Mouse (Mus musculus): ENCODE data around the gene Tmem30b. TPM values are rescaled to one million over a fixed set of nuclear protein-coding genes. Genes with fewer than 3 reads are reported as not detected.
"Not testable (repeated sequence)": the region's sequence is repeated elsewhere in the genome, so short reads cannot be mapped to it uniquely, and the experiment has no call there.

The Tmem30b gene
- polyA plus RNA-seq, 1 experiment from 2014 or later: 30.7 TPM

DNA sequence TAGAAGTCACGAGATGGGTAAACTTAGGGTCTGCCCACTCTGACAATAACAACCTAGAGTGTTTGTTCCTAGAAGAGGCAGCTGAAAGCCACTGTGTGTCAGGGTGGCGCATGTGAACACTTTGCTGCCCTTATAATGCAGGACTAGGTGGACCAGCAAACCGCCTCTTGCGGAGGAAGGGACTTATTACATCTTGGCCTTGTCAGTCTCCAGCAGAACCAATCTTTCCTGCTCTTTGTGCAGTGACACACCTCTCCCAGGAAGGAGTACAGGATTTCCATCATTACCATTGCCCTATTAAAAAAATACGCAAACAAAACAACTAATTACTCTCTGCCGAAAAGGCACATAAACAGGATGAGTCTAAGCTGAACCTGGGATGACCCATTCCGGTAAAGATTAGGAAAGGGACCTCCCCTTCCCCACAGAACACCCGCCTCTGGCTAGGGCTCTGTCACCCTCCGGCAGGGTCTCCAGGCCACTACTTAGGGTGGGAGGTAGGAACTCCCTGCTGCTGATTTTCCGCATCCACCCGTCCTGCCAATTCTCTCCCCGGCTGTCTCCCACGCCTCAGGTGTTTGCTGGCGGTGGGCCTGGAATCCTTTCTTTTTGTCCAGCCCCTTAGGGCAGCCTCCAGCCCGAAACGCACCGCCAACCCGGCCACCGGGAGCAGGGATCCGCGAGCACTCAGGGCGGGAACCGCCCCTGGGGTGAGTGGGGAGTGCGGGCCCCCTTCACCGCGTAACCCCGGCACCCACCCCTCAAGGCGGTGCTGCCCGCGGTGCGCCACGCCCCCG, 37.8 kb upstream of the Tmem30b start:
- H3K9ac ChIP-seq: peak overlapping the region; percentile 76; the same call in 1 of the 2 replicates
- 7% methylated on average over 33 of the region's 33 CpGs for WGBS
- ATAC-seq (ENCODE audit: insufficient read depth, low FRiP score, low read depth): peak; percentile 50
- H3K4me3 ChIP-seq (replicated peaks): peak overlapping the region; percentile 78
- peaks cover 8% of the 10 kb centered on the region; the same call in 1 of the 2 replicates for H3K27me3 ChIP-seq (replicated peaks)
- H3K4me2 ChIP-seq: peak overlapping the region; percentile 91
- H3K27ac ChIP-seq: peak overlapping the region; percentile 81
- peaks cover 6% of the 10 kb centered on the region; the same call in 1 of the 2 replicates for H3K4me1 ChIP-seq
- H3K36me3 ChIP-seq: no peaks in the 10 kb centered on the region
- H3K9me3 ChIP-seq: no peaks in the 10 kb centered on the region

DNA sequence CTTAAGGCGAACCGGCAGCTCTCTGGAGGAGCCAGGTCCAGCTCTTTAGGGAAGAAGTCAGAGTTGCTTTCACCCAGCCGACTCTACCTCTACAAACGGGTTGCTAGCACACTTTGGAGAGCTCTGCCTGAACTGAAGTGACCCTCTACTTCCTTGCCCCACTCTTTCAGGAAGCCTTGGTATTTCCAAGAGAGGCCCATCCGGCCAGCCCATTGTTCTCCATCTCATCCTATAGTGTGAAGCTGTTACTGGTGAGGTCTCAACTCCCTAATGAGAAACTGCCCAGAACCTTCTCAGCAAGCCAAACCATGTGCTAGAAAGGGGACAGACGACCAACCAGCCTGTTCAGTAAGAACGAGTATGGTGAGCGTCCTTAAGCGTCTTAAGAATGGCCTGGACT, 37.1 kb upstream of the Tmem30b start:
- H3K36me3 ChIP-seq: no peaks in the 10 kb centered on the region
- peaks cover 6% of the 10 kb centered on the region; the same call in 1 of the 2 replicates for H3K4me1 ChIP-seq
- 70% methylated on average over 9 of the region's 9 CpGs for WGBS
- no peak overlapping the region for H3K4me2 ChIP-seq
- no peak overlapping the region; the same call in 1 of the 2 replicates for H3K27ac ChIP-seq
- ATAC-seq (ENCODE audit: insufficient read depth, low FRiP score, low read depth): no peak
- no peak overlapping the region for H3K4me3 ChIP-seq (replicated peaks)
- H3K9ac ChIP-seq: no peak overlapping the region
- H3K27me3 ChIP-seq (replicated peaks): peaks cover 8% of the 10 kb centered on the region; the same call in 1 of the 2 replicates
- H3K9me3 ChIP-seq: no peaks in the 10 kb centered on the region

DNA sequence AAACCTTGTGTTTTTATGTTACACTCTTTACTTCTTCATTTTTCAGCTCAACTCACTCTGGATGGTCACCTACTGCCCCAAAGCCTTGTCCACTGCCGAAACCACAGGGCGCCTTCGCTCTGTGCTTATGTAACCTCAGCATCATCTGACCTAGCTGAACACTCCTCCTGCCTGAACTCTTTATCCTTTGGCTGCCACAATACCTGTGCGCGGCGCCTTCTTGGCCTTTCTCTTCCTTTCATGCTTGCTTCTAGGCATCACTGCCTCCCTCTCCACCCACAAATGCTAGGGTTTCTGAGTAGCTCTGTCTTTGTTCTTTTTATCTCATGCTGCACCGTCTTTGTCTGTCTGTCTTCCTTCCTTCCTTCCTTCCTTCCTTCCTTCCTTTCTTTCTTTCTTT, 34.6 kb upstream of the Tmem30b start:
- WGBS: 79% methylated on average over 7 of the region's 7 CpGs
- Histone ChIP-seq H3K27me3 (replicated peaks) (peaks cover 8% of the 10 kb centered on the region; the same call in 1 of the 2 replicates), H3K36me3 (no peaks in the 10 kb centered on the region), H3K9me3 (no peaks in the 10 kb centered on the region), H3K4me1 (peaks cover 5% of the 10 kb centered on the region; the same call in 1 of the 2 replicates), H3K4me3 (replicated peaks) (no peak overlapping the region), H3K9ac (no peak overlapping the region), H3K27ac (no peak overlapping the region), H3K4me2 (no peak overlapping the region)
- no peak for ATAC-seq (ENCODE audit: insufficient read depth, low FRiP score, low read depth)

- Histone ChIP-seq H3K36me3 (no peaks in the 10 kb centered on the region), H3K27ac (no peak overlapping the region), H3K9ac (no peak overlapping the region), H3K27me3 (replicated peaks) (peaks cover 8% of the 10 kb centered on the region; the same call in 1 of the 2 replicates), H3K4me2 (no peak overlapping the region), H3K4me1 (no peaks in the 10 kb centered on the region), H3K4me3 (replicated peaks) (no peak overlapping the region), H3K9me3 (no peaks in the 10 kb centered on the region)
- WGBS: 67% methylated on average over 6 of the region's 6 CpGs
- ATAC-seq (ENCODE audit: insufficient read depth, low FRiP score, low read depth): no peak
Measured at GRCm38 (mm10) chr12:73578141-73578540, 31.9 kb upstream of the Tmem30b start.

DNA sequence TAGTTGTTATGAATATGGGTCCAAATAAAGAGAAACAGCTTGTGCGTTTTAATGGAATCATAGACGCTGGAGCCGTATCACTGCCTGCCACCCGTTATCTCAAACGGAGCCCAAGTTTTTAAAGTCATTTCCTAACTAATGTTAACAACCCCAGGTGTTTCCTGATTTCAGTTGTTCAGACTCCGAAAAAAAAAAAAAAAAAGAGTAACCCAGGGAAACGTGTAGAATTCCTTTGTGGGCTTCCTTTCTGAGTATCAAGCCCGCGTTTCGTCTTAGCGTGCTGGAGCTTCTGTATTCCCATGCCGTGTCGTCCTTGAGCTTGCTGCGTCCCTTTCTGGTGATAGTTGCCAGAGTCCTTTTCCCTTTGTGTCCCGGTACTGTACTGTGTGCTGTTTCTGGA, 28.4 kb upstream of the Tmem30b start:
- H3K27ac ChIP-seq: no peak overlapping the region
- ATAC-seq (ENCODE audit: insufficient read depth, low FRiP score, low read depth): no peak
- H3K4me3 ChIP-seq (replicated peaks): no peak overlapping the region
- no peaks in the 10 kb centered on the region for H3K27me3 ChIP-seq (replicated peaks)
- no peak overlapping the region for H3K4me2 ChIP-seq
- H3K9ac ChIP-seq: no peak overlapping the region
- H3K4me1 ChIP-seq: no peaks in the 10 kb centered on the region
- no peaks in the 10 kb centered on the region for H3K9me3 ChIP-seq
- H3K36me3 ChIP-seq: no peaks in the 10 kb centered on the region
- 65% methylated on average over 15 of the region's 15 CpGs for WGBS

GRCm38 (mm10) chr12:73565620-73565969, 19.4 kb upstream of the Tmem30b start:
- ATAC-seq (ENCODE audit: insufficient read depth, low FRiP score, low read depth): no peak
- no peak overlapping the region for H3K27ac ChIP-seq
- H3K27me3 ChIP-seq (replicated peaks): no peaks in the 10 kb centered on the region
- no peaks in the 10 kb centered on the region for H3K9me3 ChIP-seq
- H3K4me2 ChIP-seq: peak overlapping the region; percentile 60
- H3K36me3 ChIP-seq: no peaks in the 10 kb centered on the region
- no peak overlapping the region; the same call in 1 of the 2 replicates for H3K4me3 ChIP-seq (replicated peaks)
- H3K4me1 ChIP-seq: no peaks in the 10 kb centered on the region
- 59% methylated on average over 11 of the region's 11 CpGs for WGBS
- no peak overlapping the region for H3K9ac ChIP-seq

DNA sequence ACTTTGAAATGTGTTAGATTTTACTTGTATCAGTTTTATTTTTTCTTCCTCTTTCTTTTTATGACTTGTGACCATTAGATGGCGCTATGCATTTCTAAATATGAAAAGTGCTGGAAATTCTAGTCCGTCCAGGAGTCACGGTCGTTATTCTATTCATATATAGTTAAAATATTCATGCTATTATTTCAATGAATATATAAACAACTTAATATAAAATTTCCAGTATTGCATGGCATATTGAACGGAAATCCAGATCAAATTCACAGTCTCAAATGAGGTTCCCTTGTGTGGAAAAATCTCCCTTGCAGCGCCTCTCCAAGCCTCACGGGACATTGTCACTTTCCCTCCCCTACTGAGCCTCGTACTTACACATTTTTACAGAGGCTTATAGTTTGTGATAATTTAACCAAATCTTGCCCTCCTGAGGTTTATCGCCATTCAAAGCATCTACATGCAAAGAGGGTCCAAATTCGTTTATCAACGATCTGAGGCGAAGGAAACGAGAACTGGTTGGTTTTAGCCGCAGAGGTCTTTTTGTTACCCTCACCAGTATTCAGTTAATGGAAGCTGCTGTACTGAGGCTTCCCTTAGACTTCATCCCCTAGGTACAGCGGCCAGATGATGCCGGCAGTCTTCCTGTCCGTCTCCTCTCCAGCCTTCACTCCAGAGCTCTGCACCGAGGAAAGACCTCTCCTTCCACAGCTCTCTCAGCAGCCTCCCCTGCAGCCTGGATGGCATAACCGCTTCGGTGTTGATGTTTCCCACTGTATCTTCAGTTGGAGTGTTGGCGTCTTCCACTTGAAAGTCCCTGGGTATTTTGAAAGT, 18.8 kb upstream of the Tmem30b start:
- Histone ChIP-seq H3K27ac (no peak overlapping the region), H3K36me3 (no peaks in the 10 kb centered on the region), H3K27me3 (replicated peaks) (no peaks in the 10 kb centered on the region), H3K4me3 (replicated peaks) (peak overlapping the region; percentile 31), H3K4me1 (no peaks in the 10 kb centered on the region), H3K9me3 (no peaks in the 10 kb centered on the region), H3K9ac (no peak overlapping the region), H3K4me2 (peak overlapping the region; percentile 60)
- WGBS: 16% methylated on average over 21 of the region's 21 CpGs
- no peak for ATAC-seq (ENCODE audit: insufficient read depth, low FRiP score, low read depth)

DNA sequence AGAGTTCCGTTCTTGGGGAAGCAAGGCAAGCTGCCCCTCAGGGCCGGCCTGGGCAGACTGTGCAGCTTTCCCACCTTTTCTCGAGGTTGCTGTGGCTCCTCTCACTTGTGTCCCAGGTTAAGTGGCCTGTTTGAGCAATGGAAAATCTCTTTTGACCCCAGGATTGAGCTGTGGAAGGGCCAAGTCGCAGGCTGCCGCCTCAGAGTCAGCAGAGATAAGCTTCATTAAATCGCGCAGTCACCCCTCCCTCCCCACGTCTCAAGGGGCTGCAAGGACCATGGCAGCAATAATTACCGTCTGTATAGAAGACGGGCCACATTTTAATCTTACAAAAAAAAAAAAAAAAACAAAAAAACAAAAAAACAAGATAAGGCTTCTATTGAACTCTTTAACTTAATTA, 18.0 kb upstream of the Tmem30b start:
- Histone ChIP-seq H3K4me2 (no peak overlapping the region), H3K27ac (no peak overlapping the region), H3K9me3 (no peaks in the 10 kb centered on the region), H3K9ac (no peak overlapping the region), H3K4me3 (replicated peaks) (no peak overlapping the region), H3K27me3 (replicated peaks) (no peaks in the 10 kb centered on the region), H3K36me3 (no peaks in the 10 kb centered on the region), H3K4me1 (no peaks in the 10 kb centered on the region)
- ATAC-seq (ENCODE audit: insufficient read depth, low FRiP score, low read depth): no peak
- WGBS: 26% methylated on average over 10 of the region's 10 CpGs

GRCm38 (mm10) chr12:73563122-73563521, 16.9 kb upstream of the Tmem30b start:
- H3K27me3 ChIP-seq (replicated peaks); H3K27ac ChIP-seq; H3K36me3 ChIP-seq; H3K4me1 ChIP-seq; H3K9me3 ChIP-seq; H3K4me3 ChIP-seq (replicated peaks); H3K9ac ChIP-seq; H3K4me2 ChIP-seq; ATAC-seq (ENCODE audit: insufficient read depth, low FRiP score, low read depth): not testable (repeated sequence)
- 70% methylated on average over 6 of the region's 6 CpGs for WGBS

- 48% methylated on average over 7 of the region's 7 CpGs for WGBS
- Histone ChIP-seq H3K4me1 (no peaks in the 10 kb centered on the region), H3K27ac (no peak overlapping the region), H3K9ac (no peak overlapping the region), H3K36me3 (no peaks in the 10 kb centered on the region), H3K27me3 (replicated peaks) (no peaks in the 10 kb centered on the region), H3K4me2 (no peak overlapping the region), H3K9me3 (no peaks in the 10 kb centered on the region), H3K4me3 (replicated peaks) (no peak overlapping the region)
- no peak for ATAC-seq (ENCODE audit: insufficient read depth, low FRiP score, low read depth)
Measured at GRCm38 (mm10) chr12:73560091-73560490, 13.9 kb upstream of the Tmem30b start.

DNA sequence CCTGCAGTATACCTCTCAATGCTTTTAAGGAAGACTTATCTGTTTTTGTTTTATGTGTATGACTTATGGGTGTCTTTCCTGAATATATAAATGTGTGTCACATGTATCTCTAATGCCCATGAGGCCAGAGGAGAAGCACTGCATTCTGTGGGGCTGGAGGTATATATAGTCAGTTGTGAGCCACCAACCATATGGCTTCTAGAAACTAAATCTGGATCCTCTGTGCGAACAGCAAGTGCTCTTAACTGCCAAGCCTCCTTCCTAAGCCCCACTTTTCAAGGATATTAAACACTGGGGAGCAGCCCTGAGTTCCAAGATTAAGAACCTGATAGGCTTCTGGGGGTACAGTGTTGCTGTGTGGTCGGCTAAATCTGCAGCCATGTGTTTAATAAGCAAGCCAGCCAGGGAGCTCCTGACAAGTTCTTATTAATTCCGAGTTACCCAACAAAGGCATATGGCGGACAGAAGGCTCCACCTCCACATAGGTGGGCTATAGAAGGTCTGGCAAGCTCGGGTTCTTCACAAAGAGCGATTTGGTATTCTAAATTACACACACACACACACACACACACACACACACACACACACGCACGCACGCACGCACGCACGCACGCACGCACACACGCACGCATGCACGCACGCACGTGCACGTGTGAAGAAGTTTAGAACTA, 12.5 kb upstream of the Tmem30b start:
- Histone ChIP-seq H3K4me3 (replicated peaks) (no peak overlapping the region), H3K27ac (no peak overlapping the region), H3K36me3 (no peaks in the 10 kb centered on the region), H3K4me1 (no peaks in the 10 kb centered on the region), H3K27me3 (replicated peaks) (no peaks in the 10 kb centered on the region), H3K9me3 (no peaks in the 10 kb centered on the region), H3K9ac (no peak overlapping the region), H3K4me2 (no peak overlapping the region)
- WGBS: 83% methylated on average over 20 of the region's 20 CpGs
- ATAC-seq (ENCODE audit: insufficient read depth, low FRiP score, low read depth): no peak
